Mouse (Mus musculus) liver, embryonic 11.5 days (tissue): Measurements from ENCODE around the gene Psmd14. TPM values are rescaled to one million over a fixed set of nuclear protein-coding genes. Genes with fewer than 3 reads are reported as not detected.

ENCODE experiments used
- ATAC-seq: fragments of 200-750 bp; cut with Nextera tagmentation; replicated peaks from 2 replicates; pipeline ENCODE4 v1.8.0; 2017; ENCODE audit warnings: moderate number of reproducible peaks, mild to moderate bottlenecking, moderate TSS enrichment, moderate library complexity; ENCODE audit not compliant: low FRiP score
- DNase-seq: peaks from one replicate; pipeline ENCODE4 v3.0.0-alpha.2; 2017; ENCODE audit warnings: low spot score
- H3K27ac ChIP-seq: fragments of 300-500 bp; sonication (generic); 2 replicates; pipeline ENCODE4 v1.5.1; 2014; ENCODE audit warnings: mild to moderate bottlenecking, low read depth, low read length, control low read depth
- H3K27me3 ChIP-seq: fragments of 300-500 bp; sonication (generic); replicated peaks from 2 replicates; pipeline ENCODE4 v1.6.1; 2014; ENCODE audit warnings: low read length, mixed read lengths; ENCODE audit not compliant: control insufficient read depth, insufficient read depth
- H3K36me3 ChIP-seq: fragments of 300-500 bp; sonication (generic); 2 replicates; pipeline ENCODE4 v1.6.1; 2014; ENCODE audit warnings: mild to moderate bottlenecking, low read length, moderate library complexity, mixed read lengths; ENCODE audit not compliant: control insufficient read depth, insufficient read depth
- H3K4me1 ChIP-seq: fragments of 300-500 bp; sonication (generic); replicated peaks from 2 replicates; pipeline ENCODE4 v1.6.1; 2014; ENCODE audit warnings: low read length, mixed read lengths; ENCODE audit not compliant: control insufficient read depth, insufficient read depth
- H3K4me2 ChIP-seq: fragments of 300-500 bp; sonication (generic); 2 replicates; pipeline ENCODE4 v1.6.1; 2014; ENCODE audit warnings: mild to moderate bottlenecking, control low read depth, moderate library complexity
- H3K4me3 ChIP-seq: fragments of 300-500 bp; sonication (generic); 2 replicates; pipeline ENCODE4 v1.5.1; 2014; ENCODE audit warnings: low read depth, low read length, control low read depth
- H3K9ac ChIP-seq: fragments of 300-500 bp; sonication (generic); 2 replicates; pipeline ENCODE4 v1.6.1; 2014; ENCODE audit warnings: low read depth, low read length, control low read depth
- H3K9me3 ChIP-seq: fragments of 300-500 bp; sonication (generic); 2 replicates; pipeline ENCODE4 v1.6.1; 2016; ENCODE audit warnings: low read length, inconsistent platforms, mixed read lengths; ENCODE audit not compliant: control insufficient read depth
- WGBS: fragments of 180-500 bp; shearing (Covaris S2); extraction: QIAGEN DNeasy Blood & Tissue Kit; methylation state at CpG from one replicate; pipeline ENCODE4 v1.1.7; 2014; 5-methylcytosine and 5-hydroxymethylcytosine counted together
- polyA plus RNA-seq: library from polyadenylated mRNA; unstranded; fragments of >200 nt; fragmentation: Nextera tagmentation; extraction: Ambion mirVana; gene quantifications from 2 replicates; pipeline ENCODE4 v1.2.1, GENCODE M21; 2014

The Psmd14 gene
- polyA plus RNA-seq, 1 experiment from 2014 or later: 247 TPM

- ATAC-seq: no peak
- 76% methylated on average over 3 of the region's 3 CpGs for WGBS
- no peaks in the 10 kb centered on the region for H3K36me3 ChIP-seq
- H3K9ac ChIP-seq: no peak overlapping the region
- no peak for DNase-seq
- H3K27me3 ChIP-seq: no peaks in the 10 kb centered on the region
- no peak overlapping the region for H3K27ac ChIP-seq
- H3K4me2 ChIP-seq: no peak overlapping the region
- no peaks in the 10 kb centered on the region for H3K9me3 ChIP-seq
- no peaks in the 10 kb centered on the region for H3K4me1 ChIP-seq
- no peak overlapping the region for H3K4me3 ChIP-seq
These were observed 22.4 kb upstream of the Psmd14 start for GRCm38 (mm10) chr2:61689086-61689485.

GRCm38 (mm10) chr2:61709570-61709969, 1.9 kb upstream of the Psmd14 start:
- H3K27me3 ChIP-seq: no peaks in the 10 kb centered on the region
- DNase-seq (no peak), ATAC-seq (no peak)
- H3K9me3 ChIP-seq: no peaks in the 10 kb centered on the region
- H3K4me1 ChIP-seq: no peaks in the 10 kb centered on the region; the same call in 1 of the 2 replicates
- H3K36me3 ChIP-seq: no peaks in the 10 kb centered on the region
- no peak overlapping the region for H3K27ac ChIP-seq
- no peak overlapping the region for H3K4me2 ChIP-seq
- H3K9ac ChIP-seq: no peak overlapping the region
- no peak overlapping the region for H3K4me3 ChIP-seq
- 92% methylated on average over 3 of the region's 3 CpGs for WGBS

GRCm38 (mm10) chr2:61712526-61712925, 1.0 kb downstream of the Psmd14 start:
- H3K9me3 ChIP-seq: no peaks in the 10 kb centered on the region
- no peaks in the 10 kb centered on the region for H3K36me3 ChIP-seq
- DNase-seq (no peak), ATAC-seq (peak; percentile 59)
- peak overlapping the region; percentile 96 for H3K9ac ChIP-seq
- no peaks in the 10 kb centered on the region for H3K27me3 ChIP-seq
- WGBS: 37% methylated on average over 3 of the region's 3 CpGs
- H3K4me2 ChIP-seq: peak overlapping the region; percentile 79
- 0 out of 2 replicates have a peak overlapping the region, but pooled peaks have one; percentile 90 for H3K27ac ChIP-seq
- H3K4me3 ChIP-seq: peak overlapping the region; percentile 95
- H3K4me1 ChIP-seq: no peaks in the 10 kb centered on the region; the same call in 1 of the 2 replicates

GRCm38 (mm10) chr2:61722401-61722982, 11.0 kb downstream of the Psmd14 start:
- H3K9ac ChIP-seq: no peak overlapping the region
- H3K4me1 ChIP-seq: no peaks in the 10 kb centered on the region
- no peak overlapping the region for H3K4me3 ChIP-seq
- WGBS: 83% methylated on average over 4 of the region's 4 CpGs
- no peaks in the 10 kb centered on the region for H3K27me3 ChIP-seq
- no peaks in the 10 kb centered on the region for H3K9me3 ChIP-seq
- H3K36me3 ChIP-seq: no peaks in the 10 kb centered on the region; the same call in 1 of the 2 replicates
- no peak for DNase-seq
- no peak overlapping the region for H3K27ac ChIP-seq
- ATAC-seq: no peak
- H3K4me2 ChIP-seq: no peak overlapping the region

GRCm38 (mm10) chr2:61732802-61733486, 21.4 kb downstream of the Psmd14 start:
- DNase-seq: no peak
- H3K27ac ChIP-seq: no peak overlapping the region
- H3K4me3 ChIP-seq: no peak overlapping the region
- 92% methylated on average over 11 of the region's 11 CpGs for WGBS
- ATAC-seq: no peak
- H3K9me3 ChIP-seq: no peaks in the 10 kb centered on the region
- peaks cover 4% of the 10 kb centered on the region; the same call in 1 of the 2 replicates for H3K36me3 ChIP-seq
- no peak overlapping the region for H3K9ac ChIP-seq
- H3K27me3 ChIP-seq: no peaks in the 10 kb centered on the region
- H3K4me1 ChIP-seq: peaks cover 3% of the 10 kb centered on the region; the same call in 1 of the 2 replicates
- H3K4me2 ChIP-seq: no peak overlapping the region

GRCm38 (mm10) chr2:61734175-61734574, 22.7 kb downstream of the Psmd14 start:
- no peak for ATAC-seq
- H3K9me3 ChIP-seq: no peaks in the 10 kb centered on the region
- no peak overlapping the region for H3K4me2 ChIP-seq
- H3K9ac ChIP-seq: no peak overlapping the region
- peaks cover 4% of the 10 kb centered on the region; the same call in 1 of the 2 replicates for H3K36me3 ChIP-seq
- no peak overlapping the region for H3K4me3 ChIP-seq
- no peak overlapping the region for H3K27ac ChIP-seq
- H3K27me3 ChIP-seq: no peaks in the 10 kb centered on the region
- peaks cover 3% of the 10 kb centered on the region; the same call in 1 of the 2 replicates for H3K4me1 ChIP-seq
- WGBS: 83% methylated on average over 1 of the region's 1 CpGs
- no peak for DNase-seq

GRCm38 (mm10) chr2:61746051-61746450, 34.6 kb downstream of the Psmd14 start:
- ATAC-seq (no peak), DNase-seq (no peak)
- WGBS: 64% methylated on average over 1 of the region's 1 CpGs
- no peaks in the 10 kb centered on the region for H3K36me3 ChIP-seq
- no peaks in the 10 kb centered on the region for H3K9me3 ChIP-seq
- no peaks in the 10 kb centered on the region for H3K4me1 ChIP-seq
- H3K27me3 ChIP-seq: no peaks in the 10 kb centered on the region
- H3K4me2 ChIP-seq: no peak overlapping the region
- no peak overlapping the region for H3K9ac ChIP-seq
- H3K4me3 ChIP-seq: no peak overlapping the region
- no peak overlapping the region for H3K27ac ChIP-seq

GRCm38 (mm10) chr2:61746580-61746979, 35.1 kb downstream of the Psmd14 start:
- no peaks in the 10 kb centered on the region for H3K27me3 ChIP-seq
- DNase-seq (no peak), ATAC-seq (no peak)
- H3K4me3 ChIP-seq: no peak overlapping the region
- H3K27ac ChIP-seq: no peak overlapping the region
- no peak overlapping the region for H3K4me2 ChIP-seq
- H3K36me3 ChIP-seq: no peaks in the 10 kb centered on the region
- H3K9ac ChIP-seq: no peak overlapping the region
- WGBS: 42% methylated on average over 2 of the region's 2 CpGs
- no peaks in the 10 kb centered on the region for H3K4me1 ChIP-seq
- no peaks in the 10 kb centered on the region for H3K9me3 ChIP-seq

- Histone ChIP-seq H3K27ac (no peak overlapping the region), H3K4me1 (no peaks in the 10 kb centered on the region), H3K4me2 (no peak overlapping the region), H3K36me3 (no peaks in the 10 kb centered on the region), H3K27me3 (no peaks in the 10 kb centered on the region), H3K9me3 (no peaks in the 10 kb centered on the region), H3K4me3 (no peak overlapping the region), H3K9ac (no peak overlapping the region)
- 76% methylated on average over 2 of the region's 2 CpGs for WGBS
- no peak for ATAC-seq
- no peak for DNase-seq
These were observed 35.9 kb downstream of the Psmd14 start for GRCm38 (mm10) chr2:61747411-61747810.
